Mouse (Mus musculus) spleen, adult 2 months (tissue): ENCODE data around the gene Ip6k3.

ENCODE experiments used
- CTCF ChIP-seq: fragments of 200-500 bp; IDR thresholded peaks from 2 replicates; pipeline ENCODE4 v1.5.1; 2011; ENCODE audit warnings: mild to moderate bottlenecking, inconsistent platforms; ENCODE audit not compliant: insufficient read depth, insufficient read length, insufficient replicate concordance; ENCODE audit errors: extremely low read depth
- POLR2A ChIP-seq: fragments of 200-500 bp; IDR thresholded peaks from 2 replicates; pipeline ENCODE4 v1.6.1; 2011; ENCODE audit warnings: low read depth, low read length, inconsistent platforms

DNA sequence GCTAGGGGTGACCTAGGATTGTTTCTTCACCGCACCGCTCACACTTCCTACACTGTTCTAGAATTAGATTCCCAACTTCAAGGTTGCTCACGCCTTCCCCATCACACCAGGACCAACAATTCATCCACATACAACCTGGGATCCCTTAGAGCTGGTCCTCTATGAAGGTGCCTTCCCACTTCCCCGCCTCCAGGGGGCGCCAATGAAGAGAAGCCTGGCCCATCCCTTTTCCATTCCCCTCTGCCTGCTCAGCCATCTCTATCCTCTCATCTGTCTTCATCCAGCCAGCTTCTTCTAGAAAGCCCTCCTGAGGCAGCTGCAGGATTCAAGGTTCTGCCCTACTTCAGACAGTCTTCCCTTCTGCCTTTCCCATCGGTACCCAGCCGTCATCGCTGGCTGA, 16.2 kb downstream of the Ip6k3 start:
- TF ChIP-seq CTCF, result peak; percentile 64; the same call in 1 of the 2 replicates
- TF ChIP-seq POLR2A, result no peak
